Mouse (Mus musculus): ENCODE measurements around the gene Syk. TPM values are rescaled to one million over a fixed set of nuclear protein-coding genes. Genes with fewer than 3 reads are reported as not detected.

The Syk gene
- polyA plus RNA-seq (2016; fragmentation: Nextera tagmentation; extraction: Ambion mirVana) = 6.7 and 9.7 TPM in 2 replicates

DNA sequence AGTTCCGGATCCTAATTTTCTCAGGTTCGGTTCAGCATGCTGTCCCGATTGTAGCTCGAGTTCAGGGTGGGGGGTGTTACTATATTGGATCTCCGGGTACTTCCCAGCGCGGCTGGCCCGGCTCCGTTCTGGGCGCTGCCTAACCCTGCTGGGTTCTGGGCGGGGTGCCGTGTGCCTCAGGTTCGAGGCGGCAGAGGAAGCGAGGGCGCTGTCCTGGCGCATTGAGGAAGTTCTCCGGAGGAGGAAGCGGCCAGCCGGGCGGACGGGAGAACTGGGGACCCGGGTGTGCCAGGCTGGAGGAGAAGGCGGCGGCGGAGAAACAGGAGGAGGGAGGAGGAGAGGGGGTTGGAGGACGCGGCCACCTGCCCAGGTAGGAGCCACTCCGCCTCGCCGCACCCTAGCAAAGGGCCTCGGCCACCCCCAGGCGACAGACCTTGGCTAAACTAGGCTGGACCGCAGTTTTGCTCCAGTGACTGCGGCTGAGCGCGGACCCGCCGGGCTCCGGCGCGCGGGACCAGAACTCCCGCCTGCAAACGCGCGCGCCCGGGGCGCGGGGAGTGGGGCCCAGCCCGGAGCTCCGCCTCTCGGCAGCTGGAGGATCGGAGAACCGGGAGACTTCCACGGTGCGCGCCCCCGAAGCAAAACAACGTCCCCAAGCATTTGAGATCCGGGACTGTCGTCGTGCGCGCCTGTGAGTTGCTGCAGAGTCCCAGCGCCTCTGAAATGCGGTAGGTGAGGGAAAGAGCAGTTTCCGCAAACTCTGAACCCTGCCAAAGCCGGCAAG lies at the start of gene Syk:
Gene Syk, plus strand, starts transcription at position 296 of the 784 bp plus-strand sequence.
- Histone ChIP-seq H3K36me3 (no peaks in the 10 kb centered on the region), H3K9me3 (no peaks in the 10 kb centered on the region), H3K27me3 (ENCODE audit: insufficient read depth, poor library complexity, severe bottlenecking) (0 out of 2 replicates have a peak, but pooled peaks cover 6% of the 10 kb centered on the region), H3K4me1 (peaks cover 14% of the 10 kb centered on the region), H3K4me3 (peak within 1 kb of the TSS; percentile 83), H3K27ac (peak within 1 kb of the TSS; percentile 92)
- under 1% methylated on average over 70 of the region's 70 CpGs for WGBS
- DNase-seq (ENCODE audit: low spot score) = peak; percentile 83

GRCm38 (mm10) chr13:52533644-52534043 lies 49.3 kb upstream of the Syk start:
- 79% methylated on average over 5 of the region's 5 CpGs for WGBS
- Histone ChIP-seq H3K9me3 (no peaks in the 10 kb centered on the region), H3K27ac (no peak overlapping the region), H3K4me1 (peaks cover 29% of the 10 kb centered on the region), H3K4me3 (no peak overlapping the region), H3K27me3 (ENCODE audit: insufficient read depth, poor library complexity, severe bottlenecking) (peaks cover 23% of the 10 kb centered on the region), H3K36me3 (no peaks in the 10 kb centered on the region)
- no peak for DNase-seq (ENCODE audit: low spot score)

GRCm38 (mm10) chr13:52535542-52535941 lies 47.4 kb upstream of the Syk start:
- peaks cover 20% of the 10 kb centered on the region for H3K4me1 ChIP-seq
- H3K4me3 ChIP-seq = no peak overlapping the region
- H3K9me3 ChIP-seq = no peaks in the 10 kb centered on the region
- H3K36me3 ChIP-seq = no peaks in the 10 kb centered on the region
- peaks cover 7% of the 10 kb centered on the region for H3K27me3 ChIP-seq (ENCODE audit: insufficient read depth, poor library complexity, severe bottlenecking)
- H3K27ac ChIP-seq = peak overlapping the region; percentile 22; the same call in 1 of the 2 replicates
- DNase-seq (ENCODE audit: low spot score) = no peak
- 10% methylated on average over 4 of the region's 4 CpGs for WGBS

DNA sequence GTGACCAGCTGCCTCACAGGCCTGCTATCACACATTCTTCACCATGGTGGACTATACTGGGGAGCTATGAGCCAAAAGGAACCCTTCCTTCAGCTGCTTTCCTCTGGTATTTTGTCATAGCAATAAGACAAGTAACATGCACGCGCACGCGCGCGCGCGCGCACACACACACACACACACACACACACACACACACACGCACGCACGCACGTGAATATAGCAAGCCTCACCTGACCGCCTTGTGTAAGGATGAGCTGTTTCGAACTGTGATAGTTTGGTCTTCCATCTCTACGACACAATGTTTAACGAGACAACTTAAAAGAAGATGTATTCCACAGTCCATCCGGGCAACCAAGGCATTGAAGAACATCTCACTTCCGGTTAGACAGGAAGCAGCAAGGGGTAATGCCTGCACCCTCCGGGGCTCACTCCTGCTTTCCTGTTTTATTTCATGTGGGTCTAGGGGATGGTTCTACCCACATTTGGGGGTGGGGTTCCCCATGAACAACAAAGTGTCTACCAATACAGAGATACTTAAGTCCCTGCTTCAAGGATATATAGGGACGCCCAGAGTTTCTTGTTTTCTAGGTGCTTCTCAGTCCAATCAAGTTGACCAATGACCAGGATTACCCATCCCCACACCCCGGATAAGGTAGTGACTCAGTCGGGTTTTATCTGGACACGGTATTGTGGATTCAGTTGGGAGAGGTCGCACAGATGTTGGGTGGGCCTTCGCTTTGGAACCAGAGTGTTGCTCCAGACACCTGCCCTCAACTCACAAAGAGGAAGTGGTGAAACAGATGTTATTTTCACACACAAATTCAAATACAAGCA lies 45.0 kb upstream of the Syk start:
- DNase-seq (ENCODE audit: low spot score) = no peak

GRCm38 (mm10) chr13:52538588-52539116 lies 44.3 kb upstream of the Syk start:
- WGBS = 87% methylated on average over 9 of the region's 9 CpGs

More for the DNA sequence above, 45.0 kb upstream of the Syk start:
- Histone ChIP-seq H3K27ac (no peak overlapping the region), H3K36me3 (no peaks in the 10 kb centered on the region), H3K9me3 (no peaks in the 10 kb centered on the region), H3K4me1 (peaks cover 20% of the 10 kb centered on the region), H3K4me3 (no peak overlapping the region), H3K27me3 (ENCODE audit: insufficient read depth, poor library complexity, severe bottlenecking) (peaks cover 6% of the 10 kb centered on the region; the same call in 1 of the 2 replicates)
- 92% methylated on average over 26 of the region's 26 CpGs for WGBS

DNA sequence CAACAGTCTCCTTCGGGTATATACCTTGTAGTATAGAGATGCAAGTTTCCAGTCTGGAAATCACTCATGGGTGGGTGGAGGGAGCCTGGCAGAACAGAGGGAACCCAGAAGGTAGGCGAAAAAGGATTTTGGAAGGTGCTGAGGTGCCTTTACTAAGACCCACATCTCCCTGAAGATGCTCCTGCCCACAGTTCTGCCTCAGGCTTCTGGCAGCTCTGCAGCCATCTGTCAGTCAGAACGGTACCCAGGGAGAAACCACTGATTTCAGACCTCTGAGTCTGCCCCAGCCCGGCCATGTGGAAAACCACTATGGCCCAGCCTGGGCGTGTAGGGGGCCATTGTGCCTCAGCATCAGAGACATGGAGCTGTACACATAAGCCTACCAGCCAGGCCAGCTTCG lies 43.5 kb upstream of the Syk start:
- Histone ChIP-seq H3K27ac (no peak overlapping the region), H3K4me3 (no peak overlapping the region), H3K36me3 (no peaks in the 10 kb centered on the region), H3K9me3 (no peaks in the 10 kb centered on the region), H3K4me1 (peaks cover 20% of the 10 kb centered on the region), H3K27me3 (ENCODE audit: insufficient read depth, poor library complexity, severe bottlenecking) (peaks cover 3% of the 10 kb centered on the region; the same call in 1 of the 2 replicates)
- no peak for DNase-seq (ENCODE audit: low spot score)
- 82% methylated on average over 6 of the region's 6 CpGs for WGBS

More at GRCm38 (mm10) chr13:52538588-52539116, 44.3 kb upstream of the Syk start:
- Histone ChIP-seq H3K36me3 (no peaks in the 10 kb centered on the region), H3K27me3 (ENCODE audit: insufficient read depth, poor library complexity, severe bottlenecking) (peaks cover 6% of the 10 kb centered on the region; the same call in 1 of the 2 replicates), H3K4me1 (peaks cover 20% of the 10 kb centered on the region), H3K27ac (no peak overlapping the region), H3K9me3 (no peaks in the 10 kb centered on the region), H3K4me3 (no peak overlapping the region)
- DNase-seq (ENCODE audit: low spot score) = no peak

DNA sequence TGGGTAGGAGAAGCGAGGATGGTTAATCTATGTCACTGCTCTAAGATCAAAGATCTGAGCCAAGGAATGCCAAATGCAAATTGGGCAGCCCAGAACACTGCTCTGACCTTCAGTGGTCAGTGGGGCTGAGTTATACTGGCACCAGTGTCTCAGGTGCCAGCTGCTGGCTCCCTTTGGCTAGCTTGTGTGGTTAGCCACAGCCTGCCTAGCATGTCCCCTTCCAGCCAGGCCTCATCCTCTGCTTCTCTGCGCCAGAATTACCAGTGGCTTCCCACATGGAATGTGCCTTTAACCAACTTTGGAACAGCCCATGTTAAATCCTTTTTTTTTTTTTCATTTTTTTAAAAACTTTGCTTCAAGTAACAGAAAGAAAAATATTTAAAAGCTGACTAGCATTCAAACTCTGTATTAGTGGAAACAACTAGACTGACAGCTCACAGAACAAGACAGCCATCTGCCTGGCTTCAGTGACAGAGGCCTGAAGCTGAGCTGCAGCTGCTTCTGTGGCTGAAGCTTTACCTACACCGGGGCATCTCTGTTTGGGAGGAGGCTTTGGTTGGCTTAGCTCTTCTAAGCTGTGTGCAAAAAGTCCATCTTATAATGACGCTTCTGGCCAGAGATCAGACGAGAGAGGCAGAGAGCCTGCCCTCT lies 41.5 kb upstream of the Syk start:
- DNase-seq (ENCODE audit: low spot score) = no peak
- Histone ChIP-seq H3K9me3 (no peaks in the 10 kb centered on the region), H3K36me3 (no peaks in the 10 kb centered on the region), H3K27ac (no peak overlapping the region), H3K4me1 (peaks cover 9% of the 10 kb centered on the region), H3K27me3 (ENCODE audit: insufficient read depth, poor library complexity, severe bottlenecking) (no peaks in the 10 kb centered on the region), H3K4me3 (no peak overlapping the region)
- 79% methylated on average over 5 of the region's 5 CpGs for WGBS

GRCm38 (mm10) chr13:52542036-52542526 lies 40.9 kb upstream of the Syk start:
- 73% methylated on average over 8 of the region's 8 CpGs for WGBS
- H3K27me3 ChIP-seq (ENCODE audit: insufficient read depth, poor library complexity, severe bottlenecking) = no peaks in the 10 kb centered on the region
- no peaks in the 10 kb centered on the region for H3K9me3 ChIP-seq
- H3K36me3 ChIP-seq = no peaks in the 10 kb centered on the region
- no peak for DNase-seq (ENCODE audit: low spot score)
- peaks cover 9% of the 10 kb centered on the region for H3K4me1 ChIP-seq
- H3K4me3 ChIP-seq = no peak overlapping the region
- H3K27ac ChIP-seq = no peak overlapping the region

GRCm38 (mm10) chr13:52542636-52543035 lies 40.3 kb upstream of the Syk start:
- no peak for DNase-seq (ENCODE audit: low spot score)
- no peaks in the 10 kb centered on the region for H3K9me3 ChIP-seq
- 52% methylated on average over 4 of the region's 4 CpGs for WGBS
- H3K27me3 ChIP-seq (ENCODE audit: insufficient read depth, poor library complexity, severe bottlenecking) = no peaks in the 10 kb centered on the region
- peaks cover 9% of the 10 kb centered on the region for H3K4me1 ChIP-seq
- no peaks in the 10 kb centered on the region for H3K36me3 ChIP-seq
- no peak overlapping the region for H3K4me3 ChIP-seq
- H3K27ac ChIP-seq = no peak overlapping the region

DNA sequence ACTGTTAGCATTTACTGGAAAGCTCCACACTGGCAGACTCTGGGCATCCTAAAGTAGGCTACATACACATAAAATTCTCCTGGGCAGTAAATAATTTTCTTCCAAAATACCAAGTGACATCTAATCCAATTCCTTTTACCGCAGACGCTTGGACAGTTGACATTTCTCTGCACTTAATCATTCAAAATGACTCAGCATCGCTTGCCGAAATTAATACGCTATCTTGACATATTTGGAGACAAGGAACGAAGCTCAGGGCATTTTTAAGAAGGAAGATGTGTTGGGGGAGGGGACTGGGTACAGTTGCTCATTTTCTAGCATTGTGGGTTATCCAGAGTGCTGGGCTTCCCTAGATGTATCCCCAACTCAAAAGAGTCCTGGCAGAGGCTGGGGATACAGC lies 36.7 kb upstream of the Syk start:
- WGBS = 85% methylated on average over 6 of the region's 6 CpGs
- no peak for DNase-seq (ENCODE audit: low spot score)
- H3K36me3 ChIP-seq = no peaks in the 10 kb centered on the region
- no peaks in the 10 kb centered on the region for H3K9me3 ChIP-seq
- no peaks in the 10 kb centered on the region for H3K27me3 ChIP-seq (ENCODE audit: insufficient read depth, poor library complexity, severe bottlenecking)
- no peak overlapping the region for H3K4me3 ChIP-seq
- no peak overlapping the region for H3K27ac ChIP-seq
- H3K4me1 ChIP-seq = peaks cover 9% of the 10 kb centered on the region

- WGBS = 60% methylated on average over 5 of the region's 5 CpGs
- H3K27me3 ChIP-seq (ENCODE audit: insufficient read depth, poor library complexity, severe bottlenecking) = no peaks in the 10 kb centered on the region
- H3K27ac ChIP-seq = no peak overlapping the region
- H3K36me3 ChIP-seq = no peaks in the 10 kb centered on the region
- no peak overlapping the region for H3K4me3 ChIP-seq
- no peaks in the 10 kb centered on the region for H3K4me1 ChIP-seq
- no peaks in the 10 kb centered on the region for H3K9me3 ChIP-seq
- DNase-seq (ENCODE audit: low spot score) = no peak
Measured at GRCm38 (mm10) chr13:52550690-52551193, 32.2 kb upstream of the Syk start.

DNA sequence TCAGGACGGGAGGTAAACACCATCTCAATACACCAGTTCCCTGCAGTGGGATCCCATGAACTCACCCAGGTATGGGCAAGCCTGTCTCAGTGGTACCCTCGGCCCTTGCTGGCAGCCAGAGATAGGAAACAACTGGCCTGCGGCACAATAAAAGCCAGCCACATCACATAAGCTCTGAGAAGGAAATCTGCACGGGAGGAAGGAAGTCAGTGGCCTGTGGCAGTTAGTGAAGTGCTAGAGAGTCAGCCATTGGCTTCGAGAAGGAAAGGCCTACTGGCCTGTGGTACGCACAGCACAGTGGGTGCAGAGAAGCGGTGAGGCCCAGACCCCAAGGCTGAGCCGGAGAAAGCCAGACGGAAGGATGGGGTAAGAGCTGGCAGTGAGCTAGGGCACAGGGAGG lies 31.7 kb upstream of the Syk start:
- Histone ChIP-seq H3K4me3 (no peak overlapping the region), H3K36me3 (no peaks in the 10 kb centered on the region), H3K9me3 (no peaks in the 10 kb centered on the region), H3K27me3 (ENCODE audit: insufficient read depth, poor library complexity, severe bottlenecking) (no peaks in the 10 kb centered on the region), H3K4me1 (no peaks in the 10 kb centered on the region), H3K27ac (no peak overlapping the region)
- no peak for DNase-seq (ENCODE audit: low spot score)
- WGBS = 76% methylated on average over 9 of the region's 9 CpGs
